Mouse (Mus musculus): ENCODE results near the gene Thg1l. TPM values are rescaled to one million over a fixed set of nuclear protein-coding genes. Genes with fewer than 3 reads are reported as not detected.

Gene Thg1l
- polyA plus RNA-seq, 1 experiment: 7.9 TPM

- WGBS: 79% methylated on average over 10 of the region's 10 CpGs
- TF ChIP-seq POLR2A (IDR thresholded peaks at IDR 0.05; ENCODE audit: low read depth, low read length) (no peak), CTCF (conservative IDR thresholded peaks at IDR 0.05; ENCODE audit: insufficient read depth, insufficient read length, low read depth, low read length) (no peak)
- Histone ChIP-seq H3K4me1 (ENCODE audit: control insufficient read depth, insufficient read depth, low read length) (no peaks in the 10 kb centered on the region), H3K27ac (ENCODE audit: insufficient read depth, low read depth, low read length) (no peak overlapping the region), H3K4me3 (ENCODE audit: insufficient read depth, low read depth, low read length) (no peak overlapping the region), H3K36me3 (ENCODE audit: control insufficient read depth, insufficient read depth, low read length) (no peaks in the 10 kb centered on the region), H3K27me3 (replicated peaks; ENCODE audit: control insufficient read depth, insufficient read depth, low read length) (no peaks in the 10 kb centered on the region)
- DNase-seq: no peak
Measured at GRCm38 (mm10) chr11:45916196-45916595, 39.1 kb downstream of the Thg1l start.

GRCm38 (mm10) chr11:45910701-45911100, 44.6 kb downstream of the Thg1l start:
- peaks cover 4% of the 10 kb centered on the region; the same call in 1 of the 2 replicates for H3K36me3 ChIP-seq (ENCODE audit: control insufficient read depth, insufficient read depth, low read length)
- WGBS: 98% methylated on average over 5 of the region's 5 CpGs

GRCm38 (mm10) chr11:45908894-45909293, 46.4 kb downstream of the Thg1l start:
- DNase-seq: no peak
- Histone ChIP-seq H3K27ac (ENCODE audit: insufficient read depth, low read depth, low read length) (no peak overlapping the region), H3K36me3 (ENCODE audit: control insufficient read depth, insufficient read depth, low read length) (peaks cover 5% of the 10 kb centered on the region; the same call in 1 of the 2 replicates), H3K27me3 (replicated peaks; ENCODE audit: control insufficient read depth, insufficient read depth, low read length) (no peaks in the 10 kb centered on the region), H3K4me3 (ENCODE audit: insufficient read depth, low read depth, low read length) (no peak overlapping the region), H3K4me1 (ENCODE audit: control insufficient read depth, insufficient read depth, low read length) (no peaks in the 10 kb centered on the region)
- WGBS: 95% methylated on average over 7 of the region's 7 CpGs
- TF ChIP-seq CTCF (conservative IDR thresholded peaks at IDR 0.05; ENCODE audit: insufficient read depth, insufficient read length, low read depth, low read length) (no peak), POLR2A (IDR thresholded peaks at IDR 0.05; ENCODE audit: low read depth, low read length) (no peak)

More at GRCm38 (mm10) chr11:45910701-45911100, 44.6 kb downstream of the Thg1l start:
- no peak for DNase-seq
- H3K27me3 ChIP-seq (replicated peaks; ENCODE audit: control insufficient read depth, insufficient read depth, low read length): no peaks in the 10 kb centered on the region
- TF ChIP-seq POLR2A (IDR thresholded peaks at IDR 0.05; ENCODE audit: low read depth, low read length) (no peak), CTCF (conservative IDR thresholded peaks at IDR 0.05; ENCODE audit: insufficient read depth, insufficient read length, low read depth, low read length) (no peak)
- H3K4me1 ChIP-seq (ENCODE audit: control insufficient read depth, insufficient read depth, low read length): no peaks in the 10 kb centered on the region
- H3K4me3 ChIP-seq (ENCODE audit: insufficient read depth, low read depth, low read length): no peak overlapping the region
- H3K27ac ChIP-seq (ENCODE audit: insufficient read depth, low read depth, low read length): no peak overlapping the region

GRCm38 (mm10) chr11:45908070-45908469, 47.2 kb downstream of the Thg1l start:
- peaks cover 5% of the 10 kb centered on the region; the same call in 1 of the 2 replicates for H3K36me3 ChIP-seq (ENCODE audit: control insufficient read depth, insufficient read depth, low read length)
- DNase-seq: no peak
- WGBS: 93% methylated on average over 7 of the region's 7 CpGs

DNA sequence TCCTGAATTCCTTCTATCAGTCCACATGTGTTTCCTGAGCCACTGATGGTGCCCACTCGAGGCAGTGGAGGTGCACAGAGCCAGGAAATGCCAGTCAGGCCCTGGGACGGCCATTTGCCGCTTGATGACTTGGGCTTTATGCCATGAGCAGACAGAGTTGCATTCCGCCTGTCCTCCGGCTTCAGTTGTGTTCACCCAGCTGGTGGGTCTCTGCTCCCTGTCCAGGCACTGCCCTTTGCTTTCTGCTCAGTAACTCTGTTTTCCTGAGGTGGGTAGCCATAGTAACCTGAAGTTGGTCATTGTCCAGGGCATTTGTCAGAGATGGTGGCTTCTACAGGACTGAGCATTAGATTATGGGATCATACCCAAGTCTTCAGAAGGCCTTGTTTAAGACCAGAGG, 48.0 kb downstream of the Thg1l start:
- H3K27ac ChIP-seq (ENCODE audit: insufficient read depth, low read depth, low read length): no peak overlapping the region
- no peak for DNase-seq
- WGBS: 34% methylated on average over 5 of the region's 5 CpGs
- no peaks in the 10 kb centered on the region for H3K27me3 ChIP-seq (replicated peaks; ENCODE audit: control insufficient read depth, insufficient read depth, low read length)
- TF ChIP-seq CTCF (conservative IDR thresholded peaks at IDR 0.05; ENCODE audit: insufficient read depth, insufficient read length, low read depth, low read length): no peak
- TF ChIP-seq POLR2A (IDR thresholded peaks at IDR 0.05; ENCODE audit: low read depth, low read length): no peak
- H3K36me3 ChIP-seq (ENCODE audit: control insufficient read depth, insufficient read depth, low read length): peaks cover 7% of the 10 kb centered on the region
- no peak overlapping the region for H3K4me3 ChIP-seq (ENCODE audit: insufficient read depth, low read depth, low read length)
- H3K4me1 ChIP-seq (ENCODE audit: control insufficient read depth, insufficient read depth, low read length): no peaks in the 10 kb centered on the region

More at GRCm38 (mm10) chr11:45908070-45908469, 47.2 kb downstream of the Thg1l start:
- no peaks in the 10 kb centered on the region for H3K27me3 ChIP-seq (replicated peaks; ENCODE audit: control insufficient read depth, insufficient read depth, low read length)
- no peaks in the 10 kb centered on the region for H3K4me1 ChIP-seq (ENCODE audit: control insufficient read depth, insufficient read depth, low read length)
- TF ChIP-seq CTCF (conservative IDR thresholded peaks at IDR 0.05; ENCODE audit: insufficient read depth, insufficient read length, low read depth, low read length) (no peak), POLR2A (IDR thresholded peaks at IDR 0.05; ENCODE audit: low read depth, low read length) (no peak)
- no peak overlapping the region for H3K4me3 ChIP-seq (ENCODE audit: insufficient read depth, low read depth, low read length)
- H3K27ac ChIP-seq (ENCODE audit: insufficient read depth, low read depth, low read length): no peak overlapping the region

- 89% methylated on average over 8 of the region's 8 CpGs for WGBS
- Histone ChIP-seq H3K4me1 (ENCODE audit: control insufficient read depth, insufficient read depth, low read length) (no peaks in the 10 kb centered on the region), H3K27ac (ENCODE audit: insufficient read depth, low read depth, low read length) (no peak overlapping the region), H3K4me3 (ENCODE audit: insufficient read depth, low read depth, low read length) (no peak overlapping the region), H3K27me3 (replicated peaks; ENCODE audit: control insufficient read depth, insufficient read depth, low read length) (no peaks in the 10 kb centered on the region), H3K36me3 (ENCODE audit: control insufficient read depth, insufficient read depth, low read length) (peaks cover 8% of the 10 kb centered on the region)
- DNase-seq: no peak
- no peak for TF ChIP-seq POLR2A (IDR thresholded peaks at IDR 0.05; ENCODE audit: low read depth, low read length)
- no peak for TF ChIP-seq CTCF (conservative IDR thresholded peaks at IDR 0.05; ENCODE audit: insufficient read depth, insufficient read length, low read depth, low read length)
Measured at GRCm38 (mm10) chr11:45906109-45906786, 49.0 kb downstream of the Thg1l start.

DNA sequence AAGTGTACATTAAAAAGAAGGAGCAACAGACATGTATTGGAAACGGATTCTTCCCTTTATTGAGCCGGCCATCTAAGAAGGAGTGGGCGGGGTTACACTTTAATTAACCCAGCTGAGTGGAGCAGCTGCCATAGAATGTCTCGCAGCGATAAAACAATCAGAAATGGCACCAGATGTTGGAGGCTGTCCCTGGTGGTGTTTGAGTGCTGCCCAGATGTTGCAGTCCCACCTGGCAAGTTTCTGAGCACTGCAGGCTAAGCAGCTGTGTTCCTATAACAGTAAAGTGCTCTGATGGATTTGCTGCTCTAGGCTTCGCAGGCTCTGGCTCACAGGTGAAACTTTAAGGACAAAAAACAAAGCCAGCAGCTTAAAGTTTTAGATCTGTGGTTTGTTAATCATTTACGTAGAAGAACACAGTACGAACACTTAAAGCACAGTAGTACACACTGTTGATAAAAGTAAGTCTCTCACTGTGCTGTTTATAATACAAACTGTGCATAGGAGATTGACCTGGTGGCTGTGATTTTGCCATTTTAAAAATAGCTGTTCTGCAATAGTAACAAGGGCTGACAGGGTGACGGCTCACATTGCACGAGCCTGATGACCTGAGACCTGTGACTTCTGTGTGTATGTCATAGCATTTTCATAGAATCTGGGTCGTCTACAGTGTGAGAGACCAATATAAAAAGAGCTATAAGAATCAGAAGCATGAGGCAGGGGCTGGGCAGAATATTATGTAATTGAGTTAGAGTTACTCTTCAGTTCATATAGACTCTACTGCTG, 54.9 kb downstream of the Thg1l start:
- DNase-seq: no peak
- 33% methylated on average over 11 of the region's 11 CpGs for WGBS
- no peak overlapping the region for H3K4me3 ChIP-seq (ENCODE audit: insufficient read depth, low read depth, low read length)
- H3K36me3 ChIP-seq (ENCODE audit: control insufficient read depth, insufficient read depth, low read length): peaks cover 8% of the 10 kb centered on the region
- no peaks in the 10 kb centered on the region for H3K27me3 ChIP-seq (replicated peaks; ENCODE audit: control insufficient read depth, insufficient read depth, low read length)
- H3K4me1 ChIP-seq (ENCODE audit: control insufficient read depth, insufficient read depth, low read length): peaks cover 13% of the 10 kb centered on the region
- TF ChIP-seq CTCF (conservative IDR thresholded peaks at IDR 0.05; ENCODE audit: insufficient read depth, insufficient read length, low read depth, low read length): no peak
- no peak for TF ChIP-seq POLR2A (IDR thresholded peaks at IDR 0.05; ENCODE audit: low read depth, low read length)
- no peak overlapping the region for H3K27ac ChIP-seq (ENCODE audit: insufficient read depth, low read depth, low read length)
